Mouse (Mus musculus) retina, postnatal 7 days (tissue): ENCODE measurements at regions not wholly inside any gene's neighbourhood (a gene's known extent, or its start where the extent isn't known, plus 50 kb on each side); places are given as distances from the start of the nearest gene placed in this dataset.

Source experiments
- DNase-seq: peaks from one replicate; pipeline ENCODE4 v3.0.0-alpha.2; 2012; ENCODE audit warnings: low read depth, low spot score

- DNase-seq, result no peak
These were observed 66.3 kb downstream of the Ythdf1 start for GRCm38 (mm10) chr2:180854349-180855004.

DNA sequence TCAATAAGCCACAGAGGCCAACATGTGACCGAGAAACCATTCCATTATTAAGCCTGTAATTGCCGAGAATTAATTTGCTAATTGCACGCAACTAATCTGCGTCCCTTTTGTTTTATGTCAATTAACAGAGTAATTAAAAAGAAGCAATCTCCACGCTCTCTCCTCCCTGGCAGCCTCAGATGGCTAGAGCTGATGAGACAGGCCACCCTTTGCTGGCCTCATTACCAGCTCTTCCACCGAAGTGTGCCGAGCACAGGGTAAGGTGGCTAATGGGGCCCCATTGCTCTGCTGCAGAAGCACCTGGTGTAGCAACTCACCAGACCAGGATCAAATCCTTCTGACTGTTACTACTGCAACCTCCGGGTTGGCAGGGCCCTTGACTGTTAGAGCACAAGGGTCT is 70.8 kb upstream of the Bhlhe23 start:
- DNase-seq, result peak; percentile 33

DNA sequence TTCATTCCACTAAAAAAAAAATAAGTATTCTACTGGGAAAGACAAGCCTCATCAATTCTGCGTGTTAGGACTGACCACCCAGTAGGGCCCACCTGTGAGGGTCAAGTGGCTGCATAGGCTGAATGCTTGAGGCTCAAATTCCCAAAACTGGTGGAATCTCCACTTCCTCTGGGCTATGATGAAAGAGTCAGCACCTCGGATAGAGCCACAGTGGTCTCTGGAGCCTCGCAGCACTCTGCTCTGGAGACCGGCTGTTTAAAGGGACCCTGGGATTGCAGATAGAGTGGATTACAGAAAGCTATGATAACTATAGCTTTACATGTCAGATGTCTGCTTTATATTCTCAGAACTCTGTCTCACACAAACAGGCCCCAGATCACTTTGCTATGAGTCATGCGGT is 68.3 kb upstream of the Bhlhe23 start:
- DNase-seq, result no peak

GRCm38 (mm10) chr2:180843669-180844068 is 67.0 kb upstream of the Bhlhe23 start:
- DNase-seq, result no peak

- DNase-seq, result no peak
These were observed 62.4 kb upstream of the Bhlhe23 start for GRCm38 (mm10) chr2:180839126-180839525.

DNA sequence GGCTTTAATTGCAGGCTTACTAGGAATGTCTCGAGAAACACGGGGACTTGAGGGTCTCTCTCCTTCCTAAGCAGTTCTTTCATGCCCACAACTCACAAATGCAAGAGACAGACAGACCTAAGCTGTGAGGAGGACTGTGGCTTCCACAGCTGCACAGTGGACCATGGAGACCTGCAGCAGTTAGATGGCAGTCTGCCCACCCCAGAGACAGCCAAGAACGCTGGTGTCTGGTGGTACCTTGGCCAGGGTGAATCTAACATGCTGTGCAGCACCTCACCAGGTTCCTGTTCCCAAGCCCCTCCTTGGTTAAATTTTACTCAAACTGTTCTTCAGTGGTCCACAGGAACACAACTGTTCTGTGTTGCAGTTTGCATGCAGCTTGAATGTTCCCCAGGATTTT is 61.3 kb upstream of the Bhlhe23 start:
- DNase-seq, result no peak

DNA sequence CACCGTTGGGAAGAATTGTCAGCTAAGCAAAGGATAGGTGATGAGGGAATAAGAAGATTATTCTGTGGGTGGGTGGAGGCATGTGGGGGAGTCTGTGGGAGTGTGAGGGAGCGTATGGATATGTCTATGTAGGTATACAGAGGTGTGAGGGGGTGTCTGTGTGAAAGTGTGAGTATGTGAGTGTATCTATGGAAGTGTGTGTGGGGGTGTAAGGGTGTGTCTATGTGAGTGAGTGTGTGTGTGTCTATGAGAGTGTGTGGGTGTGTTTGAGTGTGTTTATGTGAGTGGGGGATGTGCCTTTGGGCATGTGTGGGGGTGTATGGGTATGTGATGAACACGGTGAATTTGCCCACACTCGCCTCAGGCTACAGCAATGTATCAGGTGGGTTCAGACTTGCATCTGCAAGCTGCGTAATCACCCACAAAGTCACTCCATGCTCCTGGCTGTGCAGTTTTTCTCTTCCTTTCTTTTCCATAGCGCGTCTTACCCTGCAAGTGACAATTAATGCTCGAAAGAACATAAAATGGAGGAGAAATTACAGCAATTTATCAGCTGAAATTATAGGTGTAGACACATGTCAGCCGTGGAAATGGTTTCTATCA is 60.7 kb upstream of the Bhlhe23 start:
- DNase-seq, result no peak

DNA sequence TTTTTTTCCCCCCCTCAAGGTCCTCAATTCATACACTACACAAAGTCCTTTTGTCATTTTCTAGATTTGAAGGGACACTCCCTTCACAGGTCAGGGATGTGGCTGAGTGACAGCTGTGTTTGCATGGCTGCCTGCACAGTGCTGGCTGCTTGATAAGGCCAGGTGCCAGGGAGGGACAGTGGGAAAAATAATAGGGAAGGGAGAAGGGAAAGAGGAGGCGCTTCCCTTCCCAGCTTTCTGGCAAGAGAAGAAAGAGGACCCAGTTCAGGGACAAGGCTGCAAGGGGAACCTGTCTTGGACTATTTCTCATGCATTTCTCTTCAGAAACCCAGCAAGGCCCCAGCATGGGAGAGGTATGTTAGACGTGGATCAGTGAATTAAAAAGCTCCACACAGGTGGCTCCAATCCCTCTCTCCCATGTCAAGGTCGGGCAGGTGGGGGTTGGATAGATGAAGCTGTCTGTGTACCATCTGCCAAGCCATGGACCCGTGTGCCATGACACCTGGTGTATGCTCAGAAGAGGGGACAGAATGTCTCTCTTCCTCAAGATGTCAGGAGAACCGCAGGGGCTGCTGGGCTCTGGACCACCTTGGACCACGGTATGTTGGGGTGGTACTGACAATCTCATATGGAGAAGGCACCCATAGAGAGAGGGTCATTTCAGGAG is 59.4 kb upstream of the Bhlhe23 start:
- no peak for DNase-seq

DNA sequence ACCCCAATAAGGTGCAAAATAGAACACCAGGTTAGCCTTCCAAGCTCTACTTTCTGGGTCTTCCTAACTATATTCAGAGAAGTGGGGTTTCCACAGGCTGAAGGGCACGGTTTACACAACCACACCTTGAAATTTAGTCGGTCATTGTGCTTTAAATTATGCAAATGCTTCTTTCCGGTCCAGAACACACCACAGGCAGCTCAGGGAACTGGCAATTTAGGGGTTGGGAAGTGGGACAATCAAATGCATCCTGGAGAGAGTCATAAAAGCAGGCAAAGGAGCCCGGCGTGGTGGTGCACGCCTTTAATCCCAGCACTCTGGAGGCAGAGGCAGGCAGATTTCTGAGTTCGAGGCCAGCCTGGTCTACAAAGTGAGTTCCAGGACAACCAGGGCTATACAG is 56.0 kb upstream of the Bhlhe23 start:
- DNase-seq, result no peak

- no peak for DNase-seq
These were observed 53.9 kb upstream of the Bhlhe23 start for GRCm38 (mm10) chr2:180830607-180831006.

DNA sequence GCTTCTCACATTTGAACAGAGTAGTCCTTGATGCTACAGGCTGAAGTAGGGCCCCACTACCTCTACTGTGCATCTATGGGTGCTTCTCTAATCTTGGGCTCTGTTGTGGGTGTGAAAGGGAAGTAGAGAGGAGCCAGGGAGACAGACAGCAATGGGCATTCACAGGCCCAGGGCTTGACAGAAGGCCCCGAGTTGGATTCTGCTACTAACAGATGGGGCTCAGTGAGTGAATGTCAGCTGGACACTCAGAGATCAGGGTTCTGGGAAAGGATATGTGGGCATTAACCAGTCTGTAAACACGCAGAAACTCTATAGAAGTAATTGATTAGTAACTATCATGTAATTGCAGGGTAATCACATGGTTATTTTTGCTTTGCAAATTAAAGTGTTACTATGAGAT is 51.4 kb upstream of the Bhlhe23 start:
- no peak for DNase-seq

DNA sequence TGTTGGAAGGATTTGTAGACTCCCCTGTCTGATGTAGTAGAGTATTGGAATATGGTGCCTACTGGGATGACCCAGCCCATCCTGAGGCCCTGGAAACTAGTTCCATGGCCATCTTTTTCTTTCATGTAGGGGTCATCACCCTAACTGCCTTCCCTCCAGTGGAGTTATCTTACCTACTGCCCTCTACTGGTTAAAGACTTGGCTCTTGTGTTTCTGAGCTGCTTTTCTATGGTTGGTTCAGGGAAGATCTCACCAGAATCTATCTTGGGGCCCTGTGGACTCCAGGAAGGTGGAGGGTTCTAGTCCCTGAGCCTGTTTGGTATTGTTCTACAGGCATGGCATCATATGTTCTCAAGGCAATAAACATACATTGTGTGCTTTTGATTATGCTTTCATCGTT is 50.0 kb upstream of the Bhlhe23 start:
- no peak for DNase-seq
